Mouse (Mus musculus) G1E (cell line): ENCODE results near the gene Lyrm4.

Experiments
- CTCF ChIP-seq: IDR thresholded peaks from 2 replicates; pipeline ENCODE4 v1.5.1; 2012; ENCODE audit warnings: low read depth, low read length, inconsistent platforms, mixed read lengths
- GATA1 ChIP-seq: IDR thresholded peaks from 2 replicates; pipeline ENCODE4 v1.6.1; 2012; ENCODE audit warnings: borderline replicate concordance, low read length, inconsistent platforms, mixed read lengths
- GATA2 ChIP-seq: IDR thresholded peaks from 2 replicates; pipeline ENCODE4 v1.6.1; 2012; ENCODE audit warnings: low read depth, low read length, inconsistent platforms, borderline replicate concordance
- POLR2AphosphoS5 ChIP-seq: IDR thresholded peaks from 2 replicates; pipeline ENCODE4 v1.6.1; 2012; ENCODE audit warnings: low read depth, low read length, inconsistent platforms; ENCODE audit not compliant: insufficient replicate concordance

- TF ChIP-seq CTCF (no peak), GATA1 (no peak), GATA2 (no peak), POLR2AphosphoS5 (no peak)
These were observed 122.1 kb downstream of the Lyrm4 start for GRCm38 (mm10) chr13:35995231-35995630.
